Mouse (Mus musculus): ENCODE results near the gene Fli1. TPM values are rescaled to one million over a fixed set of nuclear protein-coding genes. Genes with fewer than 3 reads are reported as not detected.

Fli1 gene
- total and polyA plus RNA-seq, 3 experiments: 13.8 to 171 (median 24.3) TPM

DNA sequence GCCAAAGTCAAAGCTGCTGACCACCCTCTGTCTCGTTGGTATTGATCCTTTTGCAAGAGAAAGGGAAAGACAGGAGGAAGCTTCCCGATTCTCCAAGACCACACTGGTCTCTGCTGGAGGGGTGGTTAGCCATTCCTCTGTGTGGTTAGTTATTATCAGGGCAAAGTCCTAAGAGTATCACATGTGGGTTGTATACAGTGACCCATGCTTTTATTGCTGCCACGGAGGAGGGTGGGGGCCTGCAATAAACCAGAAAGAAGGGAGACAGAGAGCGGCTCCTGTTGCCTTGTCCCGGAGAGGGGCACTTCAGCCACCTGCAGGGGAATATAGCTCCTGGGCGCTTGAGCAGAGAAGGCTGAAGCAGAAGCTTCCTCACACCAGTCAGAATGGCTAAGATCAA lies 41.2 kb upstream of the Fli1 start:
- TF ChIP-seq HCFC1 (IDR thresholded peaks at IDR 0.05; ENCODE audit: low read depth, low read length): no peak
- no peak for TF ChIP-seq E2F4 (IDR thresholded peaks at IDR 0.05; ENCODE audit: borderline replicate concordance, low read depth, low read length)
- H3K4me3 ChIP-seq (ENCODE audit: control insufficient read depth in 1 of 2, insufficient read depth in 1 of 2, low read depth in 2 of 2, low read length in 2 of 2): no peak overlapping the region
- no peaks in the 10 kb centered on the region for H3K9me3 ChIP-seq (replicated peaks; ENCODE audit: insufficient read depth, low read length)
- no peaks in the 10 kb centered on the region for H3K79me2 ChIP-seq (ENCODE audit: control insufficient read depth, insufficient read depth, low read length, poor library complexity)
- DNase-seq (ENCODE audit: low read depth, low spot score): no peak
- no peak overlapping the region for H3K27ac ChIP-seq (ENCODE audit: control insufficient read depth, low read depth, low read length)
- H3K4me1 ChIP-seq (ENCODE audit: control insufficient read depth in 1 of 2, insufficient read depth in 2 of 2, low read length in 2 of 2): no peaks in the 10 kb centered on the region
- no peaks in the 10 kb centered on the region; a peak in 1 of 4 replicates for H3K27me3 ChIP-seq (ENCODE audit: control insufficient read depth in 1 of 2, insufficient read depth in 2 of 2, low read length in 2 of 2)
- H3K9ac ChIP-seq (ENCODE audit: control insufficient read depth, low read depth, low read length, poor library complexity, severe bottlenecking): no peak overlapping the region
- H3K36me3 ChIP-seq (ENCODE audit: control insufficient read depth in 1 of 2, insufficient read depth in 2 of 2, low read length in 2 of 2): no peaks in the 10 kb centered on the region

DNA sequence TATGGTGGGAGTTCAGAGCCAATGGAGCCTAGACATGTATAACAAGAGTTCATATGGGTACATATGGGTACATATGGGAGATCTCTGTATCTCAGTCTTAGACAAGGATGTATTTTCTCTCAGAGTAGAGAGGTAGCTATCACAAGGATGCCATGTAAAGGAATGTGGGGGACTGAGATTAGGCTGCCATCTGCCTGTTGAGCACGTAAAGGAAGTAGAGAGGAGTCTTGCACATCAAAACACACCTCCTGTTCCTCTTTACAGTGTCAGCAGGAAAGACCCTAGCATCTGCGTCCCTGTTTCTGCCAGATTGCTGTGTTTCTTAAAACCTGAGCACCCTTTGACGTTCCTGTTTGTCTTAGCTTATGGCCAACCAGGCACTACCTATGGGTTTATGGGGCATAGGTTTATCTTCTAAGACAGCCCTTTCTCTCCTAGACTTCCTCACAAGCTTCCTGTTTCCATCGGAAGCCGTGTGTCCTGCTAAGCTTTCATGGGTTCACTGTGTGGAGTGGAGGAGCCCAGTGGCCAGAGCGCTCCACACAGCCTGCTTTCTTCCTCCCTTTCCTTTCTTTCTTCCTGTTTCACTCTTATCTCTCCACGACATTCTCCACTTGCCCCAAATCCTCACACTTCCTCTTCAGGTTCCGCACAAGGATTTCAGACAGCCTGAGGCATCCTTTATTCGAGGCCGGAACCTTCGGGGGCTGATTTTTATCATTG lies 39.4 kb upstream of the Fli1 start:
- no peaks in the 10 kb centered on the region for H3K36me3 ChIP-seq (ENCODE audit: control insufficient read depth in 1 of 2, insufficient read depth in 2 of 2, low read length in 2 of 2)
- H3K27me3 ChIP-seq (ENCODE audit: control insufficient read depth in 1 of 2, insufficient read depth in 2 of 2, low read length in 2 of 2): no peaks in the 10 kb centered on the region; a peak in 2 of 4 replicates
- peak; percentile 47 for DNase-seq (ENCODE audit: low read depth, low spot score)
- no peaks in the 10 kb centered on the region for H3K79me2 ChIP-seq (ENCODE audit: control insufficient read depth, insufficient read depth, low read length, poor library complexity)
- no peaks in the 10 kb centered on the region for H3K9me3 ChIP-seq (replicated peaks; ENCODE audit: insufficient read depth, low read length)
- TF ChIP-seq ETS1 (IDR thresholded peaks at IDR 0.05; ENCODE audit: low read depth, low read length) (no peak), SMC3 (IDR thresholded peaks at IDR 0.05; ENCODE audit: low read depth, low read length) (no peak), TBP (IDR thresholded peaks at IDR 0.05; ENCODE audit: low read depth, low read length) (no peak), MAX (IDR thresholded peaks at IDR 0.05; ENCODE audit: low read length) (no peak), USF2 (IDR thresholded peaks at IDR 0.05; ENCODE audit: borderline replicate concordance in 1 of 2, insufficient read depth in 1 of 2, low read depth in 1 of 2, low read length in 2 of 2) (no peak), GATA1 (IDR thresholded peaks at IDR 0.05; ENCODE audit: low read depth, low read length) (peak; percentile 47; the same call in 1 of the 2 replicates), EP300 (IDR thresholded peaks at IDR 0.05; ENCODE audit: low read depth in 1 of 2, low read length in 2 of 2) (peak; percentile 24; a peak in 2 of 4 replicates), CHD2 (IDR thresholded peaks at IDR 0.05; ENCODE audit: low read length) (no peak), HCFC1 (IDR thresholded peaks at IDR 0.05; ENCODE audit: low read depth, low read length) (no peak), MAFK (IDR thresholded peaks at IDR 0.05; ENCODE audit: borderline replicate concordance, low read depth, low read length) (no peak), UBTF (IDR thresholded peaks at IDR 0.05; ENCODE audit: borderline replicate concordance, insufficient read depth, low read depth, low read length) (no peak), RCOR1 (IDR thresholded peaks at IDR 0.05; ENCODE audit: low read depth, low read length) (peak; percentile 53)
- H3K27ac ChIP-seq (ENCODE audit: control insufficient read depth, low read depth, low read length): no peak overlapping the region
- H3K9ac ChIP-seq (ENCODE audit: control insufficient read depth, low read depth, low read length, poor library complexity, severe bottlenecking): no peak overlapping the region
- no peak overlapping the region for H3K4me3 ChIP-seq (ENCODE audit: control insufficient read depth in 1 of 2, insufficient read depth in 1 of 2, low read depth in 2 of 2, low read length in 2 of 2)
- H3K4me1 ChIP-seq (ENCODE audit: control insufficient read depth in 1 of 2, insufficient read depth in 2 of 2, low read length in 2 of 2): no peaks in the 10 kb centered on the region

- no peak overlapping the region for H3K4me3 ChIP-seq (ENCODE audit: control insufficient read depth in 1 of 2, insufficient read depth in 1 of 2, low read depth in 2 of 2, low read length in 2 of 2)
Observed at GRCm38 (mm10) chr9:32578411-32578810, 35.8 kb upstream of the Fli1 start.

More at GRCm38 (mm10) chr9:32578411-32578810, 35.8 kb upstream of the Fli1 start:
- Histone ChIP-seq H3K9ac (ENCODE audit: control insufficient read depth, low read depth, low read length, poor library complexity, severe bottlenecking) (no peak overlapping the region), H3K27ac (ENCODE audit: control insufficient read depth, low read depth, low read length) (no peak overlapping the region), H3K9me3 (replicated peaks; ENCODE audit: insufficient read depth, low read length) (no peaks in the 10 kb centered on the region), H3K79me2 (ENCODE audit: control insufficient read depth, insufficient read depth, low read length, poor library complexity) (no peaks in the 10 kb centered on the region), H3K36me3 (ENCODE audit: control insufficient read depth in 1 of 2, insufficient read depth in 2 of 2, low read length in 2 of 2) (no peaks in the 10 kb centered on the region), H3K27me3 (ENCODE audit: control insufficient read depth in 1 of 2, insufficient read depth in 2 of 2, low read length in 2 of 2) (no peaks in the 10 kb centered on the region; a peak in 2 of 4 replicates), H3K4me1 (ENCODE audit: control insufficient read depth in 1 of 2, insufficient read depth in 2 of 2, low read length in 2 of 2) (0 out of 4 replicates have a peak, but pooled peaks cover 0 to 3% of the 10 kb centered on the region in 2 experiments)
- DNase-seq (ENCODE audit: low read depth, low spot score): no peak
- TF ChIP-seq ETS1 (IDR thresholded peaks at IDR 0.05; ENCODE audit: low read depth, low read length): no peak
- TF ChIP-seq USF1 (IDR thresholded peaks at IDR 0.05; ENCODE audit: low read depth, low read length): no peak
- TF ChIP-seq ZC3H11A (IDR thresholded peaks at IDR 0.05; ENCODE audit: low read depth, low read length): no peak
- no peak for TF ChIP-seq HCFC1 (IDR thresholded peaks at IDR 0.05; ENCODE audit: low read depth, low read length)
